In the genomic region with DNA sequence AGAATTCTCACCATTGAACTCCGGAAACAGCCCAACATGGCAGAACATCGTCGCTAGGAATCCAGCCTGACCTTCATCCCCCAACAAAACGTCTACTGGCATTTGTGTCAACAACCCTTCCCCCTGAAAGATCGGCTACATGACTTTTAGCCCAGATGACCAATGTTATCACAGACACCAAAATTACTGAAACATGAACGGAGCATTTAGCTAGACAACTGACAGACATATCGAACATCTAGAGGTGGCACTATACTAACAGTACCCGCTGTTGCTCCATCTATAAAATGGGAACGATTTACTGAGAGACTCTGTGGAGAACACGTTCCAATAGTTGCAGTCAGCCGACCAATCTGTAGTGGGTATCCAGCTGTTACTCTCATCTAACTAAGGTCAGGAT, we compare ENCODE assay signal across 8 mouse cellular contexts. TPM values are rescaled to one million over a fixed set of nuclear protein-coding genes. Genes with fewer than 3 reads are reported as not detected.
DNase-seq lines count a peak whose midpoint lies in the region; ATAC-seq and TF ChIP-seq lines count a peak whose summit lies in the region.

No protein-coding gene starts in this region.

- no peaks in the 10 kb centered on the region for H3K27me3 ChIP-seq in erythroblast, embryonic 14.5 days (ENCODE audit: control insufficient read depth)
- no peaks in the 10 kb centered on the region for H3K27me3 ChIP-seq in neural tube, embryonic 11.5 days (ENCODE audit: control insufficient read depth, insufficient read depth, low read length)
- no peaks in the 10 kb centered on the region for H3K27me3 ChIP-seq in limb, embryonic 14.5 days (ENCODE audit: control insufficient read depth, insufficient read depth, low read length)
- H3K27me3 ChIP-seq in stomach, embryonic 15.5 days (replicated peaks), result no peaks in the 10 kb centered on the region

- H3K27ac ChIP-seq in neural tube, embryonic 11.5 days (ENCODE audit: low read depth, low read length), result peak overlapping the region; percentile 90; the same call in 1 of the 2 replicates
- H3K27ac ChIP-seq in limb, embryonic 14.5 days (replicated peaks; ENCODE audit: low read depth, low read length), result no peak overlapping the region
- no peak overlapping the region for H3K27ac ChIP-seq in stomach, embryonic 15.5 days

- no peaks in the 10 kb centered on the region for H3K9me3 ChIP-seq in erythroblast, embryonic 14.5 days (ENCODE audit: control insufficient read depth, low read length)
- no peaks in the 10 kb centered on the region for H3K9me3 ChIP-seq in neural tube, embryonic 11.5 days (ENCODE audit: control insufficient read depth, low read length)
- H3K9me3 ChIP-seq in limb, embryonic 14.5 days (ENCODE audit: control insufficient read depth, low read length), result no peaks in the 10 kb centered on the region
- H3K9me3 ChIP-seq in stomach, embryonic 15.5 days, result no peaks in the 10 kb centered on the region

- H3K9ac ChIP-seq in neural tube, embryonic 11.5 days (ENCODE audit: low read length), result peak overlapping the region; percentile 94
- peak overlapping the region; percentile 90; the same call in 1 of the 2 replicates for H3K9ac ChIP-seq in limb, embryonic 14.5 days (ENCODE audit: low read depth, low read length, severe bottlenecking)
- no peak overlapping the region for H3K9ac ChIP-seq in stomach, embryonic 15.5 days

- H3K4me2 ChIP-seq in neural tube, embryonic 11.5 days (ENCODE audit: low read depth), result peak overlapping the region; percentile 90
- peak overlapping the region; percentile 84 for H3K4me2 ChIP-seq in limb, embryonic 14.5 days (replicated peaks; ENCODE audit: low read depth, low read length, severe bottlenecking)
- H3K4me2 ChIP-seq in stomach, embryonic 15.5 days, result peak overlapping the region; percentile 65

- no peak for ATAC-seq in erythroblast, adult 5-6 weeks (replicated peaks; ENCODE audit: low FRiP score, poor library complexity, severe bottlenecking)
- no peak for ATAC-seq in neural tube, embryonic 11.5 days (ENCODE audit: insufficient read depth, low FRiP score, low TSS enrichment)
- ATAC-seq in limb, embryonic 14.5 days (ENCODE audit: low FRiP score, low read depth), result no peak
- ATAC-seq in stomach, embryonic 15.5 days (ENCODE audit: insufficient read depth, low FRiP score, low read depth), result no peak

- no peak for DNase-seq in neural tube, embryonic 11.5 days (ENCODE audit: low spot score)
- no peak for DNase-seq in neural tube, embryonic 10.5 days (ENCODE audit: extremely low spot score, low spot score)
- no peak for DNase-seq in limb, embryonic 14.5 days (ENCODE audit: low spot score)
- DNase-seq in thymus, adult 18-20 months, result no peak
- DNase-seq in right cerebral cortex, postnatal 14 days, result no peak

- 0 out of 2 replicates have a peak, but pooled peaks cover 2% of the 10 kb centered on the region for H3K36me3 ChIP-seq in erythroblast, embryonic 14.5 days (ENCODE audit: control insufficient read depth)
- no peaks in the 10 kb centered on the region for H3K36me3 ChIP-seq in neural tube, embryonic 11.5 days (ENCODE audit: control insufficient read depth, insufficient read depth, low read length)
- no peaks in the 10 kb centered on the region for H3K36me3 ChIP-seq in limb, embryonic 14.5 days (ENCODE audit: control insufficient read depth, insufficient read depth, low read length)
- no peaks in the 10 kb centered on the region for H3K36me3 ChIP-seq in stomach, embryonic 15.5 days

- WGBS in neural tube, embryonic 11.5 days, result 59% methylated on average over 11 of the region's 11 CpGs
- WGBS in limb, embryonic 14.5 days, result 46% methylated on average over 11 of the region's 11 CpGs
- 54% methylated on average over 11 of the region's 11 CpGs for WGBS in stomach, embryonic 15.5 days

- TF ChIP-seq POLR2A in limb, embryonic 14.5 days (IDR thresholded peaks at IDR 0.05; ENCODE audit: borderline replicate concordance, extremely low read depth, insufficient read depth, insufficient read length), result no peak

- peak overlapping the region; percentile 73 for H3K4me3 ChIP-seq in erythroblast, embryonic 14.5 days (replicated peaks)
- peak overlapping the region; percentile 91; the same call in 1 of the 2 replicates for H3K4me3 ChIP-seq in neural tube, embryonic 11.5 days (ENCODE audit: low read depth, low read length)
- H3K4me3 ChIP-seq in limb, embryonic 14.5 days (replicated peaks; ENCODE audit: low read length), result peak overlapping the region; percentile 85
- H3K4me3 ChIP-seq in stomach, embryonic 15.5 days (replicated peaks), result no peak overlapping the region

- peaks cover 77% of the 10 kb centered on the region for H3K4me1 ChIP-seq in erythroblast, embryonic 14.5 days (ENCODE audit: control insufficient read depth)
- peaks cover 7% of the 10 kb centered on the region for H3K4me1 ChIP-seq in neural tube, embryonic 11.5 days (ENCODE audit: control insufficient read depth, insufficient read depth, low read length)
- H3K4me1 ChIP-seq in limb, embryonic 14.5 days (ENCODE audit: control insufficient read depth, insufficient read depth, low read length), result peaks cover 10% of the 10 kb centered on the region; the same call in 1 of the 2 replicates
- peaks cover 12% of the 10 kb centered on the region for H3K4me1 ChIP-seq in stomach, embryonic 15.5 days

RNA-seq across cellular contexts. Expression of a gene that starts 51.3 kb away (rescaled TPM):
- polyA plus RNA-seq in erythroblast, embryonic 14.5 days (2012), result 0.64 and 0.77 TPM in 2 replicates
- 5.9 and 8.5 TPM in 2 replicates for total RNA-seq in erythroblast, adult 5-6 weeks (2015; ENCODE audit: low replicate concordance)
- total RNA-seq in erythroblast, adult 5-6 weeks (2017; ENCODE audit: low replicate concordance), result 4.8 and 6.3 TPM in 2 replicates
- 58.1 and 58.4 TPM in 2 replicates for polyA plus RNA-seq in neural tube, embryonic 11.5 days (2014; fragmentation: Nextera tagmentation; extraction: Ambion mirVana)
- 21.4 and 23.5 TPM in 2 replicates for polyA plus RNA-seq in limb, embryonic 14.5 days (2012; rRNA removed)
- polyA plus RNA-seq in limb, embryonic 14.5 days (2014; fragmentation: Nextera tagmentation; extraction: Ambion mirVana), result 33.7 and 40.4 TPM in 2 replicates
- 28.4 and 32.7 TPM in 2 replicates for polyA plus RNA-seq in stomach, embryonic 15.5 days (2015; fragmentation: Nextera tagmentation; extraction: Ambion mirVana)

Comparison
In these comparisons a context has a peak if more than half of its experiments do, and no peak if none do; other contexts are left out.
1. RNA of a gene that starts 51.3 kb away (polyA plus RNA-seq): 58.1 to 58.4 TPM in neural tube, embryonic 11.5 days, 21.4 to 40.4 TPM in limb, embryonic 14.5 days and 28.4 to 32.7 TPM in stomach, embryonic 15.5 days; 0.64 to 0.77 TPM in erythroblast, embryonic 14.5 days; every median in the first group is over 10 times any median in the second.
2. Peak in every context shown above with its lines, with median percentiles within 50 percentile points of each other: H3K4me2 ChIP-seq.